Mouse (Mus musculus): ENCODE results near the gene 4930503B20Rik.

DNA sequence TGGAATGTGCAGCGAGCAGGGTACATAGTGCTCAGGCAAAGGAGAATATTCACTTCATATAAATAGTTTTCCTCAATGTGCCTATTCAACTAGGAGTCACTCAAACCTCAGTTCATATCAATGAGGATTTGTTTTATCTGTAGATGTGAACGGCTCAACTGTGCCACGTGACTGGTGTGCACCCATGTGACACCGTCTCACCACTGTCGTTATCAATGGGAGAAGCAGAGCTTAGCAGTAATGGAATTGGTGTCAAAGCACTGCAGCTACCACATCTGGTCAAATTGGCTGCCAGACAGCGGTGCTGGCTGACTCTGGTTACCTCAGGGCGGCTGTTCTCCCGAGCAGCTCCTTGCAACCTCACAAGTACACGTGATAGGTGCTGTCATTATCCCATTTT is 46.5 kb downstream of the 4930503B20Rik start:
- TF ChIP-seq POLR2A (IDR thresholded peaks at IDR 0.05; ENCODE audit: extremely low read depth, insufficient read depth, low read length) (no peak), CTCF (IDR thresholded peaks at IDR 0.05; ENCODE audit: extremely low read depth, insufficient read depth, low read length) (no peak)
